Mouse (Mus musculus) WW6 (cell line): ENCODE measurements at regions not wholly inside any gene's neighbourhood (a gene's known extent, or its start where the extent isn't known, plus 50 kb on each side); places are given as distances from the start of the nearest gene placed in this dataset.

Source experiments
- DNase-seq: peaks from one replicate; pipeline ENCODE4 v3.0.0-alpha.2; 2013; ENCODE audit warnings: low read depth, low spot score

- DNase-seq: no peak
Measured at GRCm38 (mm10) chr1:137751446-137751961, 424.0 kb downstream of the Ptprc start.

- DNase-seq: no peak
Measured at GRCm38 (mm10) chr1:137750894-137751293, 424.6 kb downstream of the Ptprc start.

- no peak for DNase-seq
Measured at GRCm38 (mm10) chr1:137746129-137746528, 429.4 kb downstream of the Ptprc start.

GRCm38 (mm10) chr1:137738157-137738851, 437.2 kb downstream of the Ptprc start:
- DNase-seq: peak; percentile 13

- DNase-seq: no peak
Measured at GRCm38 (mm10) chr1:137703882-137704281, 471.6 kb downstream of the Ptprc start.

DNA sequence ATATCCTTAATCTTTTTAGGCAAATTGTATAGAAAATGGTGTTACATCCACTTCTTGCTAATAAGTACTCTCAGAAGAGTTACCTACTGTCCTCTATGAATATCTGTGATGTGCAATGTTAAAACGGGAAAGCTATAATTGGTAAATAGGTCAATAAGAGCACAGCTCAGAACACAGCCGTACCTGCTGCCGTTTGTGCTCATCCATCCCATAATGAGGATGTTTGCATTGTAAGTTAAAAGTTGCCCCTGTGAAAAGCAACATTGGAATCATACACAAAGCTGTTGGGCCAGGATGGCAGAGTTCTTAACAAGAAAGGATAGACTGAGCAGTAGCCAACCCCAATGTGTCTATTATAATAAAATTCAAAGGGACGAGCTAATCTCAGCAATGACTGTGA, 476.6 kb downstream of the Ptprc start:
- no peak for DNase-seq

DNA sequence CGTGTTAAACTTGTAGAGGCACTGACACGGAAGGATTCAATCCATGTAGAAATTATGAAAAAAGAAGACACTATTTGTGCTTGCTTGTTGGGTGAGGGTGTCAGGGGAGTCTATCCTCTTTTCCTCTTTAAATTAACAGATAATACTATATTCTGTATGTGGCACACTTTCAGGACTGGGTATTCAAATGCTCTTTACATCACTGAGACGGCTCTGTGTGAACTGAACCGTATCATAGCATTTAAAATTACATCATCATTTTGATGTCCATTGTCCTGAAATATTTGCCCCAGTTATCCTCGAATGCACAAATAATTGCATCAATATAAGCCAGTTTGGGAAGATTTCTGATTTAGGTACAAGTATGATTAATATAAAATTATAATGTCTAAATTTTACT, 478.2 kb downstream of the Ptprc start:
- no peak for DNase-seq

GRCm38 (mm10) chr1:137696796-137697195, 478.7 kb downstream of the Ptprc start:
- DNase-seq: no peak

DNA sequence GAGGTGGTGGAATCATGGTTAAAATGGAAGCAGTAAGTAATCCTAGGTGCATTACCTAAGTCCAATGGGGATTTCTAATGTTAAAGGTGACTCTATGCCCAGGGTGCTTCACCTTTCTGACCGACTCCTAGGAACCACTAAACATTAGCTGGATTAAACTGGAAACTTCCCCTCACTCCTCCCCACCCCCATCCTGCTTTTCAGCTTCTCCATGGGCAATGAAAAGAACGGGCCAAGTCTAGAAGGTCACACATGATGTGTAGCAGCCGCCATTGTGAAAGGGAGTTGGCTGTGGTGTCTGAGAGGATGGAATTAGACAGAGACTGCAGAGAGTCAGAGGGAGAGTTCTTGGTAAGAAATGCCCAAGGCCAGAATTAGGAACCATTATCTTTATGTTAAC, 479.8 kb downstream of the Ptprc start:
- no peak for DNase-seq

DNA sequence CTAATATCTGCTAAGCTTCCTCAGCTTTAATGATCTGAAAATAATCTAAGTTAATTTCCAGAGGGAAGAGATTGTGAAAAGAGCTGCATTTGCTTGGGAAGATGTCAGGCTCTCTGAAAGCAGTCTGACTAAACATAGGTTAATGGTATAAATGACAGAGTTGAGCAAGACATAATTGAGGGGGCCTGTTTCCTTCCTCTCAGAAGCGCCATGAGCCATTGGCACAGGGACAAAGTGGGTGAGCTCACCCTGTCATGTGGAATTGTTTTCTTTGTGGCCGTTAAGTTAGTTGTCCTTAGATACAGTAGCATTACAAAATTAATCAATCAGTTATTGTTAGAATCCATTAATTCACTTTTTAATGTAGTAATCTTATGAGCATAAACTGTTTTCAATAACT, 483.0 kb downstream of the Ptprc start:
- DNase-seq: no peak

DNA sequence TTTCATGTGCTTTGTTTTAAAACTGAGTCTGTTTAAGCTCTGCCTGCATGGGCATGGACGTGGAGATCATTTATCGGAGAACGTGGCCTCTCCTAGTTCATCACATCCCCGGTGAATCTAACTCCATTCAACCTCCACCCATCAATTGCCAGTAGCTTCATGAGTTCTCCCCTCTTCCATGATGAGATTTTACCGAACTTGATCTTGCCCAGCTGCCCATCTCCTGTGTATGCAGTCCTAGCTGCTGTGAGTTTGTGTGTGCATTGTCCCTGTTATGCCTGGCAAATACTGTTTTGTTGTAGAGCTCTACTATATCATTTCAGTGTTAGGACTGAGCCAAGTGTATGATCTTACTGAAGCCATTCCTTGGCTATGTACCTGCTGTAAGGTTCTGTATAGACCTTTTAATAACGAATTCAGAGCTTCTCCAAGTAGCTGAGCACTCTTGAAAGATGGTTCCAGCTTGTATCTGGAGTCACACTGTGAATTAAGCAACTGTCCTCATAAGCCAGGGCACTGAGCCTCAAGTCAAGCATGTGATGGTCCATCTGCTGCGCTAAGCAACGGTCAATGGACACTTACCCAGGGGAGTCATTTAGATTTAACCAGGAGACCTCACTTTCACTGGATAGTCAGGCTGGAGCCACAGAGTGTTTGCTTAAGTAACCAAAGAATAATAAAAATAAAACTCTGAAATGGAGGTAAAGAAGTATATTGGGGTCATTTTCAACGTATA, 484.5 kb downstream of the Ptprc start:
- DNase-seq: no peak

DNA sequence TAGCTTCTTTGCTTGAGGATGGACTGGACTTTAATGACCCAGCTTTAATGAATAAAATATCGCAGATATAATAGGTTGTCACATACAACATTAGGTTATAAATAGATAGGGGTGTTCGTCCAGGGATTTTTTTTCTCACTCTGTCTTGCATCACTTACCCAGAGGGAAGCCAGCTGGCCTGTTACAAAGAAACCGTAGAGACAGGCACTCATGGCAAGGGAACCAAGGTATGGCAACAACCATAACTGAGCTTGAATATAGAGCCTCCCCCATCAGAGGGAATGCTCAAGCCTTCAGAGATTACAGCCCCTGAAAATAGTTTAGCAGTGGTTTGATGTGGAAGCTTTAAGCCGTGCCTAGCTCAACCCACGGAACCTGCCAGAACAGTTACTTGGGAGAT, 504.9 kb downstream of the Ptprc start:
- no peak for DNase-seq

DNA sequence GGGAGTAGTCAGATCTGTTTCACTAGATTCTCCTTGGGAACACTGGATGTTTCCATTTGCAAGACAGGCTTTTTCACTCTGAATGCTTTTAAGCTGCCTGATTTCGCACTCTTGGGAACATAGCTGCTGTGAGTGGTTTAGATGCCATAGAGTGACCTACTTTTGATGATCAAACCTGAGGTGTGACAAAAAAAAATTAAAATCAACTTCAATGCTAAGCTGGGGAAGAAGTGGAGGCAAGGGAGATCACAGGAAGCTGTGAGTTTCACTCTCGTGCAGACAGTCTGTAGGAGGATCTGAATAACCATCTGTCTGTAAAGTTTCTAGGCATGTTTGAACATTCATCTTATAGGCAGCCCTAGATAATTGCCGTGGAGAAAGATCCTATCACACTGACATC, 505.7 kb downstream of the Ptprc start:
- no peak for DNase-seq

GRCm38 (mm10) chr1:137658141-137658540, 517.4 kb downstream of the Ptprc start:
- no peak for DNase-seq

- DNase-seq: no peak
Measured at GRCm38 (mm10) chr1:137656900-137657458, 518.5 kb downstream of the Ptprc start.

- no peak for DNase-seq
Measured at GRCm38 (mm10) chr1:137654171-137654570, 521.3 kb downstream of the Ptprc start.

GRCm38 (mm10) chr1:137653495-137653894, 522.0 kb downstream of the Ptprc start:
- no peak for DNase-seq

DNA sequence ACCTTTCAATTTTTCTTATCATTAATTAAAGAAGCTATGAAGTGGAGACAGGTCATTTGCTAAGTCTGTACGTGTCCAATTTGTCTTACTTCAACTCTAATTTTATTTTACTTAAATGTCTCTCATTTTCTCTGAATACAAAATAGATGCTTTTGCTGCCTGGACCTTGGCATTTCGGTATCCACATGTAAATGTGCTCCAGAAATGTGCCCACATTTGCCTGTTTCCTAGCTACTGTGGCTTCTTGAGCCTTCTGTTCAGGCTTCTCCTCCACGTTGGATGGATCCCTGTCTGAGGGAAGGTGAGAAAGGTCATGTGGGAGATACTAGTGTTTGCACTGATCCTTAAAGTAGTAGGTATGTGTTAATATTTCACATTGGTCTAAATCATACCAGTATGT, 524.9 kb downstream of the Ptprc start:
- DNase-seq: no peak

DNA sequence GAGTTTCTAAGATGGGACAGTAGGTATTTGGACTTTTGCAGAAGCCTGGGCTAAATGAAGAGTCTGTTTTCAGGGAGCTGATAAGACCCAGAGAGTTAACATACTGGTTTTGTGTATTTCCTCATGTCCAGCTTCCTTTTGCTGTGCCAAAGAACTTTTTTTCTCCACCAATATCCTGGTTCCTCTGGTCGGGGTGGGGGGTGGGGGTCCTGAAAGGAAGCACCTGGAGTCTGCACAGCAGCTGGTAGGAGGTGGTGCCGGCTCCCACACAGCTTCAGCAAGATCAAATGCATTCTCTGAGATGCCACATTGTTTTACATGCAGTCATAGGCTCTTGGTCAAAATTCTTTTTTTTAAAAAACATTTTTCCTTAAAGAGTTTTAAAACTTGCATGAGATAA, 525.4 kb downstream of the Ptprc start:
- DNase-seq: no peak

GRCm38 (mm10) chr1:137648832-137649231, 526.7 kb downstream of the Ptprc start:
- DNase-seq: no peak

DNA sequence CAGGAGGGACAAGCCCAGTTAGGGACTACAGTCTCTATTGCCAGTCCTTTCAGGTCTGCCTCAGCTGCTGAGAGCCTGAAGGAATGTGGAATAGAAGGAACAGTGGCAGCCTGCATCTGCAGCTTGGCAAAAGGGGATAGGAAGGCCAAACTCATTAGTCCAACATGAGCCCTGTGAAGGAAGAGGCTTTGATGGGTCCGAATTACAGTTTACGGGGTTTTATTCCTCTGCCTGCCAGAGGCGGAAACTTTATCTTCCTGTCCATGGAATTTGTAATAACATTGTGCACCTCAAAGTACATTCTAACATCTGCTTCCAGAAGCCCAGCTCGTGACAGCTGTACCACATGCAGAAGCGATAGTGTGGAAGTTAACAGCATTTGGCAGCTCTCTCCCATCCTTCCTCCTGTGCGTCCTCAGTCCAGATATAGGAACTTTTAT, 530.9 kb downstream of the Ptprc start:
- DNase-seq: no peak

GRCm38 (mm10) chr1:137643508-137643907, 532.0 kb downstream of the Ptprc start:
- DNase-seq: no peak

GRCm38 (mm10) chr1:137640848-137641247, 534.7 kb downstream of the Ptprc start:
- DNase-seq: no peak
